Mouse (Mus musculus) liver, embryonic 11.5 days (tissue): ENCODE data around the gene Sprtn. TPM values are rescaled to one million over a fixed set of nuclear protein-coding genes. Genes with fewer than 3 reads are reported as not detected.

Experiments used
- ATAC-seq: fragments of 200-750 bp; cut with Nextera tagmentation; replicated peaks from 2 replicates; pipeline ENCODE4 v1.8.0; 2017; ENCODE audit warnings: moderate number of reproducible peaks, mild to moderate bottlenecking, moderate TSS enrichment, moderate library complexity; ENCODE audit not compliant: low FRiP score
- DNase-seq: peaks from one replicate; pipeline ENCODE4 v3.0.0-alpha.2; 2017; ENCODE audit warnings: low spot score
- H3K27ac ChIP-seq: fragments of 300-500 bp; sonication (generic); 2 replicates; pipeline ENCODE4 v1.5.1; 2014; ENCODE audit warnings: mild to moderate bottlenecking, low read depth, low read length, control low read depth
- H3K27me3 ChIP-seq: fragments of 300-500 bp; sonication (generic); replicated peaks from 2 replicates; pipeline ENCODE4 v1.6.1; 2014; ENCODE audit warnings: low read length, mixed read lengths; ENCODE audit not compliant: control insufficient read depth, insufficient read depth
- H3K36me3 ChIP-seq: fragments of 300-500 bp; sonication (generic); 2 replicates; pipeline ENCODE4 v1.6.1; 2014; ENCODE audit warnings: mild to moderate bottlenecking, low read length, moderate library complexity, mixed read lengths; ENCODE audit not compliant: control insufficient read depth, insufficient read depth
- H3K4me1 ChIP-seq: fragments of 300-500 bp; sonication (generic); replicated peaks from 2 replicates; pipeline ENCODE4 v1.6.1; 2014; ENCODE audit warnings: low read length, mixed read lengths; ENCODE audit not compliant: control insufficient read depth, insufficient read depth
- H3K4me2 ChIP-seq: fragments of 300-500 bp; sonication (generic); 2 replicates; pipeline ENCODE4 v1.6.1; 2014; ENCODE audit warnings: mild to moderate bottlenecking, control low read depth, moderate library complexity
- H3K4me3 ChIP-seq: fragments of 300-500 bp; sonication (generic); 2 replicates; pipeline ENCODE4 v1.5.1; 2014; ENCODE audit warnings: low read depth, low read length, control low read depth
- H3K9ac ChIP-seq: fragments of 300-500 bp; sonication (generic); 2 replicates; pipeline ENCODE4 v1.6.1; 2014; ENCODE audit warnings: low read depth, low read length, control low read depth
- H3K9me3 ChIP-seq: fragments of 300-500 bp; sonication (generic); 2 replicates; pipeline ENCODE4 v1.6.1; 2016; ENCODE audit warnings: low read length, inconsistent platforms, mixed read lengths; ENCODE audit not compliant: control insufficient read depth
- WGBS: fragments of 180-500 bp; shearing (Covaris S2); extraction: QIAGEN DNeasy Blood & Tissue Kit; methylation state at CpG from one replicate; pipeline ENCODE4 v1.1.7; 2014; 5-methylcytosine and 5-hydroxymethylcytosine counted together
- polyA plus RNA-seq: library from polyadenylated mRNA; unstranded; fragments of >200 nt; fragmentation: Nextera tagmentation; extraction: Ambion mirVana; gene quantifications from 2 replicates; pipeline ENCODE4 v1.2.1, GENCODE M21; 2014

Sprtn gene
- polyA plus RNA-seq, 1 experiment from 2014 or later = 11.5 TPM

DNA sequence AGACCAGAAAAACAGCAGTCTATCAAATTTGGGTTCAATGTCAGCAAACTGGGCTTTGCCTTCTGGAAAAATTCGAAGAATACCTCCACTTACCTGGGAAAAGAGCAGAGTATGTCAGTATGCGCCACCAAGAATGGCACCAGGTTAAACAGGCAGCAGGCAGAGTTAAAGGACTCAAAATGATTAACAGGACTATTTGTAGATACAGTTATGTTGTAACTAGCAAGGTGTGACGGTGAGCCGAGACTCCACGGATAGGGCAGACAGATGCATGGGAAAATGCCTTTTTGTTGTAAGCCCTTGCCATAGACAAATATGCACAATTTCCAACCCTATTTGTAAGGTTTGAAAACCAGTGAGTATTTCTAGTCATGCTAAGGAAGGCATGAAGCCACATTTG lies 16.4 kb downstream of the Sprtn start:
- 94% methylated on average over 5 of the region's 5 CpGs for WGBS
- Histone ChIP-seq H3K4me1 (no peaks in the 10 kb centered on the region), H3K4me3 (no peak overlapping the region), H3K4me2 (no peak overlapping the region), H3K9me3 (no peaks in the 10 kb centered on the region), H3K36me3 (peaks cover 30% of the 10 kb centered on the region), H3K27ac (no peak overlapping the region), H3K27me3 (no peaks in the 10 kb centered on the region), H3K9ac (no peak overlapping the region)
- ATAC-seq = no peak
- DNase-seq = no peak

- H3K27me3 ChIP-seq = no peaks in the 10 kb centered on the region
- no peak overlapping the region for H3K4me2 ChIP-seq
- H3K9ac ChIP-seq = no peak overlapping the region
- peaks cover 17% of the 10 kb centered on the region for H3K4me1 ChIP-seq
- no peak for DNase-seq
- H3K9me3 ChIP-seq = no peaks in the 10 kb centered on the region
- H3K36me3 ChIP-seq = peaks cover 18% of the 10 kb centered on the region
- 79% methylated on average over 18 of the region's 18 CpGs for WGBS
- ATAC-seq = no peak
- H3K4me3 ChIP-seq = no peak overlapping the region
- no peak overlapping the region for H3K27ac ChIP-seq
These were observed 20.2 kb downstream of the Sprtn start for GRCm38 (mm10) chr8:124917741-124918484.

- Histone ChIP-seq H3K9ac (no peak overlapping the region), H3K27ac (no peak overlapping the region), H3K36me3 (0 out of 2 replicates have a peak, but pooled peaks cover 2% of the 10 kb centered on the region), H3K4me1 (peaks cover 34% of the 10 kb centered on the region), H3K9me3 (no peaks in the 10 kb centered on the region), H3K27me3 (no peaks in the 10 kb centered on the region), H3K4me2 (no peak overlapping the region), H3K4me3 (no peak overlapping the region)
- no peak for DNase-seq
- 54% methylated on average over 18 of the region's 18 CpGs for WGBS
- ATAC-seq = no peak
These were observed 23.9 kb downstream of the Sprtn start for GRCm38 (mm10) chr8:124921369-124922279.

DNA sequence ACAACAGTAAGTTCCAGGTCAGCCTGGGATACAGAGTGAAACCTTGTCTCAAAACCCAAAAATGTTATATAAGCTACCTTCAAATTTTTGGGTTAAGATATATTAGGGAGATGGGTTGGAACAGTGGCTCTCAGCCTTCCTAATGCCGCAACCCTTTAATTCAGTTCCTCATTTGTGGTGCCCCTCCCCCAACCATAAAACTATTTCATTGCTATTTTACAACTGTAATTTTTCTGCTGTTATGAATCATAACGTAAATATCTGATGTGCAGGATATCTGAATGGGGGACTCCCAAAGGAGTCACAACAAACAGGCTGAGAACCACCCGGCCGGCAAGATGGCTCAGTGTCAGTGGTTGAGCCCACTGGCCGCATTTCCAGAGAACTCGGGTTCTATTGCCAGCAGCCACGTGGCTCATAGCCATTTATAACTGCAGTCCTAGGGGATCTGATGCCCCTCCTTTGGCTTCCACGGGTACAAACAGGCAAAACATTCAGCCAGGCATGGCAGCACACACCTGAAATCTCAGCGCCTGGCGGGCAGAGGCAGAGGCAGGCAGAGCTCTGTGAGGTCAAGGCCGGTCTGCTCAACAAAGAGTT lies 24.9 kb downstream of the Sprtn start:
- no peak overlapping the region for H3K9ac ChIP-seq
- H3K4me2 ChIP-seq = no peak overlapping the region
- peaks cover 37% of the 10 kb centered on the region for H3K4me1 ChIP-seq

GRCm38 (mm10) chr8:124923971-124924652 lies 26.4 kb downstream of the Sprtn start:
- H3K9me3 ChIP-seq = no peaks in the 10 kb centered on the region
- no peak overlapping the region for H3K9ac ChIP-seq
- peaks cover 37% of the 10 kb centered on the region for H3K4me1 ChIP-seq
- H3K36me3 ChIP-seq = 0 out of 2 replicates have a peak, but pooled peaks cover 2% of the 10 kb centered on the region
- H3K27ac ChIP-seq = no peak overlapping the region
- 89% methylated on average over 15 of the region's 15 CpGs for WGBS
- no peak for ATAC-seq
- no peaks in the 10 kb centered on the region for H3K27me3 ChIP-seq
- no peak overlapping the region for H3K4me3 ChIP-seq
- no peak overlapping the region for H3K4me2 ChIP-seq
- DNase-seq = no peak

More for the DNA sequence above, 24.9 kb downstream of the Sprtn start:
- Histone ChIP-seq H3K4me3 (no peak overlapping the region), H3K36me3 (0 out of 2 replicates have a peak, but pooled peaks cover 2% of the 10 kb centered on the region), H3K27ac (no peak overlapping the region), H3K27me3 (no peaks in the 10 kb centered on the region), H3K9me3 (no peaks in the 10 kb centered on the region)
- DNase-seq (no peak), ATAC-seq (no peak)
- WGBS = 78% methylated on average over 11 of the region's 11 CpGs

- H3K4me2 ChIP-seq = no peak overlapping the region
- no peak overlapping the region for H3K9ac ChIP-seq
- DNase-seq (no peak), ATAC-seq (peak; percentile 80)
- no peaks in the 10 kb centered on the region for H3K27me3 ChIP-seq
- H3K4me1 ChIP-seq = peaks cover 42% of the 10 kb centered on the region
- 0 out of 2 replicates have a peak, but pooled peaks cover 2% of the 10 kb centered on the region for H3K36me3 ChIP-seq
- no peak overlapping the region; the same call in 1 of the 2 replicates for H3K27ac ChIP-seq
- no peak overlapping the region for H3K4me3 ChIP-seq
- 32% methylated on average over 14 of the region's 14 CpGs for WGBS
- H3K9me3 ChIP-seq = no peaks in the 10 kb centered on the region
These were observed 28.0 kb downstream of the Sprtn start for GRCm38 (mm10) chr8:124925544-124926266.

DNA sequence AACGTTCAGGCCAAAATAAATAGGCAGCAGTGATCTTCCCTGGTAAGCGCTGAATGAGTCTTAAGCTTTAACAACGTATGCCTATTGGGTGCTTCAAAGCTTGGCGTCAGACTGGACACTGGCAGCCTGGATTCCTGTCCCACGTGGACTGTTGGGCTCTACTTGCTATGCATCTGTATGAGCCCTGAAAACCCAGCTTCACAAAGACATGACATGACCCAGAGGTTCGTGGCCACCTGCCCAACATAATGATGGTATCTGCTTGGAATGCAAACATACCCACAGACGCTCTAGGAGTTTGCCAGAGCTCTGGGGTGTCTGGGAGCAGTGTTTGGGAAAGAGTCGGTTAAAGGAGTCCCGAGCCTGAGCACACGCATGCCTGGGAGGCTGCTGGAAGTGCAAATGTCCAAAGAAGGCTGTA lies 28.7 kb downstream of the Sprtn start:
- no peak overlapping the region for H3K27ac ChIP-seq
- whole genome bisulfite sequencing = 65% methylated on average over 10 of the region's 10 CpGs
- peaks cover 41% of the 10 kb centered on the region for H3K4me1 ChIP-seq
- H3K9ac ChIP-seq = no peak overlapping the region
- no peaks in the 10 kb centered on the region for H3K9me3 ChIP-seq
- no peaks in the 10 kb centered on the region for H3K27me3 ChIP-seq
- H3K4me2 ChIP-seq = no peak overlapping the region
- H3K4me3 ChIP-seq = no peak overlapping the region
- DNase-seq (no peak), ATAC-seq (no peak)
- H3K36me3 ChIP-seq = no peaks in the 10 kb centered on the region
